19 mouse cellular contexts compared by ENCODE assay signal in the genomic region with DNA sequence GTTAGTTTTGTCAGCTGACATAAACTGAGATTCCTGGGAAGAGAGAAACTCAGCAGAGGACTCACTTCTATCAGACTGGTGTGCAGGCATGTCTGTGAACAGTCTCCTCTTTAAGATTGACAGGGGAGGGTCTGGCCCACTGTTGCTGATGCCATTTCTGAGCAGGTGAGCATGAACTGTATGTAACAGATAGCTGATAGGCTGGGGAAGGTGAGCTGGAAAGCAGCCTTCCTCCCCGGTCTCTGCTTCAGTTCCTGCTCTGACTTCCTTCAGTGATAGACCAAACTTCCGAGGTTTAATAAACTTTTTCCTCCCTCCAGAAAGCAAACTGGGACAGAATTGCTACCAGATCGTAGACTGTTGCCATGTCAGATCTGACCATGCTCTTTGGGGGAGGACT.
DNase-seq lines count a peak whose midpoint lies in the region; ATAC-seq and TF ChIP-seq lines count a peak whose summit lies in the region.
"Had no signal": no experiment of that assay in that cellular context is flagged by ENCODE, and none has a peak within 500 bp of the region (broad histone marks: within the 10 kb centered on the region; RNA-seq: fewer than 3 reads in every experiment).

No protein-coding gene starts in this region.

- no peak for TF ChIP-seq EP300 in heart, adult 2 months (IDR thresholded peaks at IDR 0.05; ENCODE audit: insufficient read depth, low read depth, low read length)

- peak; percentile 75 for DNase-seq in heart, adult 11 months
- no peak for DNase-seq in heart, adult 2 months
- DNase-seq in midbrain, embryonic 11.5 days (ENCODE audit: low spot score, missing footprints): peak; percentile 59
- DNase-seq: adrenal gland, adult 2 months; adrenal gland, adult 8-10 months; adrenal gland, postnatal 10 days; adrenal gland, postnatal 14 days; adrenal gland, postnatal 25 days; adrenal gland, postnatal 36 days; B cell, adult 2 months; cerebellum, adult 11 months; cerebellum, adult 11-12 months; cerebellum, adult 18-20 months had no signal

- no peak overlapping the region for H3K4me3 ChIP-seq in heart, adult 2 months
- no peak overlapping the region for H3K4me3 ChIP-seq in midbrain, embryonic 11.5 days (ENCODE audit: low read depth, low read length)
- H3K4me3 ChIP-seq in midbrain, embryonic 15.5 days: no peak overlapping the region

- H3K9me3 ChIP-seq in midbrain, embryonic 11.5 days (ENCODE audit: control insufficient read depth, low read length): no peaks in the 10 kb centered on the region
- no peaks in the 10 kb centered on the region for H3K9me3 ChIP-seq in midbrain, embryonic 15.5 days
- H3K9me3 ChIP-seq: G1E had no signal

- no peak for TF ChIP-seq CTCF in heart, adult 2 months (IDR thresholded peaks at IDR 0.05)

- no peaks in the 10 kb centered on the region; the same call in 1 of the 2 replicates for H3K4me1 ChIP-seq in heart, adult 2 months (ENCODE audit: control insufficient read depth, insufficient read depth, low read length)
- no peaks in the 10 kb centered on the region for H3K4me1 ChIP-seq in midbrain, embryonic 11.5 days (ENCODE audit: control insufficient read depth, insufficient read depth, low read length)
- no peaks in the 10 kb centered on the region for H3K4me1 ChIP-seq in midbrain, embryonic 15.5 days

- H3K79me2 ChIP-seq in heart, adult 2 months (replicated peaks; ENCODE audit: control insufficient read depth, insufficient read depth, low read length): no peaks in the 10 kb centered on the region

- H3K4me2 ChIP-seq in midbrain, embryonic 11.5 days: no peak overlapping the region
- no peak overlapping the region for H3K4me2 ChIP-seq in midbrain, embryonic 15.5 days

- no peaks in the 10 kb centered on the region for H3K36me3 ChIP-seq in heart, adult 2 months (ENCODE audit: control insufficient read depth, insufficient read depth, low read length)
- H3K36me3 ChIP-seq in midbrain, embryonic 11.5 days (ENCODE audit: control insufficient read depth, insufficient read depth, low read length): no peaks in the 10 kb centered on the region
- no peaks in the 10 kb centered on the region for H3K36me3 ChIP-seq in midbrain, embryonic 15.5 days (replicated peaks)
- H3K36me3 ChIP-seq: G1E had no signal

- 54% methylated on average over 3 of the region's 3 CpGs for whole genome bisulfite sequencing in heart, adult 2 months
- WGBS in midbrain, embryonic 11.5 days: 78% methylated on average over 3 of the region's 3 CpGs
- 76% methylated on average over 3 of the region's 3 CpGs for WGBS in midbrain, embryonic 15.5 days

- TF ChIP-seq POLR2A in heart, adult 2 months (IDR thresholded peaks at IDR 0.05; ENCODE audit: insufficient read depth, low read depth, low read length): no peak

- no peak overlapping the region for H3K27ac ChIP-seq in heart, adult 2 months
- H3K27ac ChIP-seq in midbrain, embryonic 11.5 days (ENCODE audit: low read depth, low read length): no peak overlapping the region
- no peak overlapping the region for H3K27ac ChIP-seq in midbrain, embryonic 15.5 days

- intact Hi-C loops in heart, adult 2 months (cut with DNase I): no loop called here

- no peak for ATAC-seq in midbrain, embryonic 11.5 days (ENCODE audit: low FRiP score)
- no peak for ATAC-seq in midbrain, embryonic 15.5 days (replicated peaks)
- ATAC-seq: activated CD4-positive, CD25-positive, alpha-beta regulatory T cell, adult 4 months; CD4-positive, CD25-positive, alpha-beta regulatory T cell, adult 4 months; Patski had no signal

- H3K9ac ChIP-seq in heart, adult 2 months (ENCODE audit: low read depth, low read length): no peak overlapping the region
- H3K9ac ChIP-seq in midbrain, embryonic 11.5 days (ENCODE audit: low read length): no peak overlapping the region
- no peak overlapping the region for H3K9ac ChIP-seq in midbrain, embryonic 15.5 days

- H3K27me3 ChIP-seq in heart, adult 2 months (ENCODE audit: control insufficient read depth, insufficient read depth, low read length): no peaks in the 10 kb centered on the region
- H3K27me3 ChIP-seq in midbrain, embryonic 11.5 days (ENCODE audit: control insufficient read depth, insufficient read depth, low read length): no peaks in the 10 kb centered on the region
- H3K27me3 ChIP-seq in midbrain, embryonic 15.5 days (replicated peaks): no peaks in the 10 kb centered on the region
- H3K27me3 ChIP-seq: CH12.LX, Patski had no signal

Comparison
In these comparisons a context has a peak if more than half of its experiments do, and no peak if none do; other contexts are left out.
1. DNase-seq: peak in heart, adult 11 months (single experiment) and midbrain, embryonic 11.5 days (single experiment); none in heart, adult 2 months (0 of 2).